Mouse (Mus musculus) hindbrain, embryonic 14.5 days (tissue): ENCODE results near the gene Rraga. TPM values are rescaled to one million over a fixed set of nuclear protein-coding genes. Genes with fewer than 3 reads are reported as not detected.

Experiments used
- ATAC-seq: fragments of 200-750 bp; cut with Nextera tagmentation; 2 replicates; pipeline ENCODE4 v1.8.0; 2017; ENCODE audit warnings: moderate number of reproducible peaks, mild to moderate bottlenecking, moderate TSS enrichment, moderate library complexity; ENCODE audit not compliant: low FRiP score
- DNase-seq: peaks from one replicate; pipeline ENCODE4 v3.0.0-alpha.2; 2015; ENCODE audit warnings: low spot score
- H3K27ac ChIP-seq: fragments of 300-500 bp; sonication (generic); 2 replicates; pipeline ENCODE4 v1.5.1; 2014; ENCODE audit warnings: mild to moderate bottlenecking, moderate library complexity
- H3K27me3 ChIP-seq: fragments of 300-500 bp; sonication (generic); 2 replicates; pipeline ENCODE4 v1.6.1; 2014; ENCODE audit warnings: mild to moderate bottlenecking, low read length, mixed read lengths; ENCODE audit not compliant: control insufficient read depth, insufficient read depth
- H3K36me3 ChIP-seq: fragments of 300-500 bp; sonication (generic); replicated peaks from 2 replicates; pipeline ENCODE4 v1.6.1; 2014; ENCODE audit not compliant: control insufficient read depth, insufficient read depth
- H3K4me1 ChIP-seq: fragments of 300-500 bp; sonication (generic); replicated peaks from 2 replicates; pipeline ENCODE4 v1.6.1; 2014; ENCODE audit warnings: antibody characterized with exemption, low read length, mixed read lengths; ENCODE audit not compliant: control insufficient read depth, insufficient read depth
- H3K4me2 ChIP-seq: fragments of 300-500 bp; sonication (generic); replicated peaks from 2 replicates; pipeline ENCODE4 v1.6.1; 2014; ENCODE audit warnings: mild to moderate bottlenecking, moderate library complexity
- H3K4me3 ChIP-seq: fragments of 300-500 bp; sonication (generic); replicated peaks from 2 replicates; pipeline ENCODE4 v1.5.1; 2014; ENCODE audit warnings: mild to moderate bottlenecking, low read length
- H3K9ac ChIP-seq: fragments of 300-500 bp; sonication (generic); 2 replicates; pipeline ENCODE4 v1.6.1; 2014
- H3K9me3 ChIP-seq: fragments of 300-500 bp; sonication (generic); 2 replicates; pipeline ENCODE4 v1.6.1; 2016; ENCODE audit warnings: low read length; ENCODE audit not compliant: control insufficient read depth
- WGBS: fragments of 180-500 bp; shearing (Covaris S2); extraction: QIAGEN DNeasy Blood & Tissue Kit; methylation state at CpG from one replicate; pipeline ENCODE4 v1.1.7; 2014; 5-methylcytosine and 5-hydroxymethylcytosine counted together
- polyA plus RNA-seq: library from polyadenylated mRNA; unstranded; fragments of >200 nt; fragmentation: Nextera tagmentation; extraction: Ambion mirVana; gene quantifications from 2 replicates; pipeline ENCODE4 v1.2.1, GENCODE M21; 2014

Gene Rraga
- polyA plus RNA-seq: 145 TPM in 2 replicates

DNA sequence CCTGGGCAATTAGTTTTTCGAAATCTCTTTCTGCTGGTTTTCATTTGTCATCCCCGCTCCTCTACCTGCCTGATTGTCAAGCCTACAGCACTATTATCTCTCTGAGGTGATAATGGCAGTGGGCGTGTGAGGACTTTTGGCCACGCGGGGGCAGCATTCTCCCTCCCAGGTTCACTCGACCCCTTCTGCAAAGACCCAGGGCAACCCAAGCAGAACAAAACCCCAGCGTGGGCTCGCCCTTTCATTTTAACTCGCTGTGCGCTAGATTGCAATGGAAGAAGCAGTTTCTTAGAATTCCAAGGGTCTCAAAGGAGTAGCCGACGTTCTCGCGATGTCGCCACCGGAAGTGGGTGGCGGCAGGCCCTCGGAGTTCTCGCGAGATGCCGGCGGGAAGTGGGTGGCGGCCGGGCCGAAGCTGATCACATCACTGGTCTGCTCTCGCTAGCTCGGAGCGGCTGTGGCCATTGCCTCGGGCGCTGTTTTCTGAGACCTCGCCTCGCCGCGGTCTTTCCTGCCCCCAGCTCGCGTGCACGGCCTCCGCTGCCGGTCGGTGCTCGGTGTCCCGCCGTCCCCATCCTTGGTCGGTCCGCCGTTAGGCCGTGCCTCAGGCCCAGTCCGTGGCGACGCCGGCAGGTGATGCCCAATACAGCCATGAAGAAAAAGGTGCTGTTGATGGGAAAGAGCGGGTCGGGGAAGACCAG, at the start of gene Rraga:
Gene Rraga (plus strand): TSS at position 386 of the 701 bp plus-strand sequence.
- Histone ChIP-seq H3K9me3 (no peaks in the 10 kb centered on the region), H3K4me1 (peaks cover 25% of the 10 kb centered on the region), H3K9ac (peak within 1 kb of the TSS; percentile 96), H3K27me3 (no peaks in the 10 kb centered on the region), H3K4me3 (peak within 1 kb of the TSS; percentile 74), H3K27ac (peak within 1 kb of the TSS; percentile 93), H3K4me2 (peak within 1 kb of the TSS; percentile 92), H3K36me3 (peaks cover 15% of the 10 kb centered on the region; the same call in 1 of the 2 replicates)
- DNase-seq: peak; percentile 96
- under 1% methylated on average over 53 of the region's 53 CpGs for WGBS
- peak; percentile 98 for ATAC-seq

DNA sequence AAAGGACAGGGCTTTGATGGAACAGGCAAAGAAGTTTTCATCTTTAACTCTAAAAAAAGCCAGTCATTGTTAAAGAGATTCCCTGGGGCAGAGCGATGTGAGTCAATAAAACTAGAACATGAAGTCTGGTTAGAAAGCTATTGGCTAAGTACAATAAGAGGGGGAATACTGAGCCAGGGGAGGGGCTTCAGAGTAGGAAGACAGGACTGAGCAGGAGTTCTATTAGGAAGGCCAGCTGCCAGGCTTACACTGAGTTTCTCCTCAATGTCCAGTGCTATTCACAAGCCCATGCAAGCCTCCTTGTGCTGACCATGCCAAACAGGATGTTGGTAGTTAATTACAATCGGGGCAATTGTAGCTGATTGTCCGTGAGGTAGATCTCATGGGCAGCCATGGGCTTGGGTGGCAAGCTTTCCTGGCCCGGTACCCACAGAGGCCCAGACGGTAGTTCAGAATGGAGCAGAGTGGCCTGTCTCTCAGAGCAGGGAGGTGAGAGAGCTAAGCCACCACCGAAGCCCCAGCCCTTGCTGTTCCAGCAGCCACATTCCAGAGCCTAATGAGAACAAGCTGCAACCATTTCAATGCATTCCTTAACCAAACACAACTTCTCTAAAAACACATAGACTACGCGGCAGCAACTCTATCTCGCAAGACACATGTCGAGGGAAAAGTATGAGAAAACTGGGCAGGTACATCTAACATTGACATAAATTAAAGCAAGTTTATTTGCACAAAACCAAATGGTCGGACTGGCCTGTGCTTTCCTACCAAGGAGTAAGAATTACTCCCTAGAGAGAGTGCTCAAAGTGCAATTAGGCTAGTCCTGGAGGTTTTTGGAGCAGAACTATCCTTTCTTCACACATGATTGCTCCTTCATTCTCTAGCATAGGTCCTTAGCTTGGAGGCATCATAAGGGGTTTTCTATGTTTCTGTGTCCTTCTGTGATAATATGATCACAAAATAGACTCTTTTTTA, 48.0 kb upstream of the Rraga start:
- 82% methylated on average over 11 of the region's 11 CpGs for WGBS

DNA sequence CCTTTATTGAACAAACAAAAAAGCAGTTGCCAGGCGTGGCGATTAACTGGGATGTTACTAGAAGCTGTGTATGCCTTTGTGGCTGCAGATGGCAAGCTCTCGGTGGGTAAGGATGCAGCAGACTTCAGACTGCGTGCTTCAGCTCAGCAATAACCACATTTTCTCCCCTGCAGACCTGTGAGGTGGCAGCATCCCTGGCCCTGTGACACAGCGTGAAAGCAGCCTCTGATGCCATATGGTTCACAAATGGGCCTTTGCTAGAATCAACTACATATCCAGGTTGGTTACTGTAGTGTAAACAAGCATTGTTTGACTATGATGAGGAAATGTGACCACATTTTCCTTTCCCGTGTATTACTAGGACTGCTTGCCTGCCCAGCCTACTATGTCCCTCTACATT, 46.3 kb upstream of the Rraga start:
- no peak overlapping the region for H3K4me2 ChIP-seq
- no peak overlapping the region for H3K27ac ChIP-seq
- H3K9me3 ChIP-seq: no peaks in the 10 kb centered on the region
- no peaks in the 10 kb centered on the region for H3K27me3 ChIP-seq
- H3K4me1 ChIP-seq: no peaks in the 10 kb centered on the region
- no peak overlapping the region for H3K4me3 ChIP-seq
- WGBS: 69% methylated on average over 6 of the region's 6 CpGs
- no peak for DNase-seq
- no peaks in the 10 kb centered on the region for H3K36me3 ChIP-seq
- no peak for ATAC-seq
- H3K9ac ChIP-seq: no peak overlapping the region

More for the DNA sequence above, 48.0 kb upstream of the Rraga start:
- ATAC-seq (no peak), DNase-seq (no peak)
- no peak overlapping the region for H3K4me3 ChIP-seq
- no peaks in the 10 kb centered on the region for H3K9me3 ChIP-seq
- H3K4me1 ChIP-seq: no peaks in the 10 kb centered on the region
- no peak overlapping the region for H3K27ac ChIP-seq
- H3K4me2 ChIP-seq: no peak overlapping the region
- H3K9ac ChIP-seq: no peak overlapping the region
- no peaks in the 10 kb centered on the region for H3K36me3 ChIP-seq
- no peaks in the 10 kb centered on the region for H3K27me3 ChIP-seq

DNA sequence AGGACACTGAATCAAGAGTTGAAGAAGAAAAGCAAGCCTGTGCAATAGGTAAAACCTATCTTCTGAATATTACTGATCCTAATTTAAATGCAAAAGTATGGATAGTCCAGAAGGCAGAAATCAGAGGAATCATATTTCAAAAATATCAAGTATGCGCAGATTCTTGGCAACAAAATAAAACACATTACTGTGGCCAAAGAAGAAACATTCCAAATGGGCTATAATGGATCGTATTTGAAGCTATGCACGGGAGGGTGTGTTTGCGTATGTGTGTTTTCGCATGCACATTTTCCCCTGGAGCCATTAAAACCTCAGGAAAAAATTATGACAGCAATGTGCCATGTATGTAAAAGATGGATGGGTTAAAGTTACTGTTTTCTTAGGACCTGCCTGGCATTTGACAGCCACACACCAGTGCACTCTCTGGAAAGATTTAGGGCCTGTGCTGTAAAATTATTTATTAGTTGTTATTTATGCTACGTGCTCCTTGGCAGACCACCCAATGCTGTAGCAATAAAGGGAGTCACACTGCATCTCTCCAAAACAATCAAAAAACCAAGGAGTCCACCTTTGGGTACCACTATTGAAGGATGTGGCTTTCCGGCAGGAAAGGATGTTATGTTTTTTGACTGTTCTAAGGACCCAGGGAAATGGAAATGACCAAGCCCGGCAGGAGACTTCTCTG, 41.9 kb upstream of the Rraga start:
- H3K9me3 ChIP-seq: no peaks in the 10 kb centered on the region
- H3K4me3 ChIP-seq: no peak overlapping the region
- ATAC-seq: no peak
- WGBS: 77% methylated on average over 8 of the region's 8 CpGs
- no peaks in the 10 kb centered on the region for H3K4me1 ChIP-seq
- H3K4me2 ChIP-seq: no peak overlapping the region
- H3K9ac ChIP-seq: no peak overlapping the region
- H3K27ac ChIP-seq: no peak overlapping the region
- no peak for DNase-seq
- H3K36me3 ChIP-seq: no peaks in the 10 kb centered on the region
- no peaks in the 10 kb centered on the region for H3K27me3 ChIP-seq

DNA sequence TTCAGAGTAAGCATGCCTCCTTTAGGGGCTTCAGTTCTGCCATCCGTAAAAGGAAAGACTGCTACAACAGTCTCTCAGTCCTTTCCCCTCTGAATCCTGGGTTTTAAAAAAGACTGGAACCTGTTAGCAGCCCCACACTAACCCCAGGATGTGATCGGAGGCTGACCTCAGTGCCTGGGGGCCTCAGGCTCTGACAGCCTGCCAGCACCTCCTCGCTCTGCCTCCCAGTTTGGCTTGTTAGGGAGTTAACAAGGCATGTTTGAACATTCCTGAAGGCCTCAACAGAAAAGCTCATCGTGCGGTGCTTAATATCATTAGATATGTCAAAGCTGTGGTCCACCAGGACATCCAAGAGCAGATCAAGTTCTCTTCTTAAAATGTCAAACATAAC, 41.4 kb upstream of the Rraga start:
- Histone ChIP-seq H3K9ac (no peak overlapping the region), H3K4me1 (no peaks in the 10 kb centered on the region), H3K4me2 (no peak overlapping the region), H3K4me3 (no peak overlapping the region), H3K36me3 (no peaks in the 10 kb centered on the region), H3K27me3 (no peaks in the 10 kb centered on the region), H3K27ac (no peak overlapping the region), H3K9me3 (no peaks in the 10 kb centered on the region)
- no peak for DNase-seq
- 68% methylated on average over 5 of the region's 5 CpGs for WGBS
- ATAC-seq: no peak

DNA sequence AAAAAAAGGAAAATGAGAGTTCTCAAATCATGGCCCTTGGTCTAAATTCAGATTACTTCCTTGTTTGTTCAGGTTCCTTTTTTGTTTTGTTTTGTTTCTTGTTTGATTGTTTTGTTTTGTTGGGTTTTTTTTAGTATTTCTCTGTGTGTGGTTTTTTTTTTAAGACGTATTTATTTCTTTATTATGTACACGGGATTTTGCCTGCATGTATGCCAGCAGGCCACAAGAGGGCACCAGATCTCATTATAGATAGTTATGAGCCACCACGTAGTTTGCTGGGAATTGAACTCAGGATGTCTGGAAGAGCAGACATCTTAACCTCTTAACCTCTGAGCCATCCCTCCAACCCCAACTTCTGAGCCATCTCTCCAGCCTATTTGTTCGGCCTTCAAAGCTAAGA, 37.5 kb upstream of the Rraga start:
- H3K4me2 ChIP-seq: no peak overlapping the region
- H3K4me3 ChIP-seq: no peak overlapping the region
- H3K27ac ChIP-seq: no peak overlapping the region
- H3K9me3 ChIP-seq: no peaks in the 10 kb centered on the region
- H3K27me3 ChIP-seq: no peaks in the 10 kb centered on the region
- 46% methylated on average over 4 of the region's 4 CpGs for WGBS
- H3K9ac ChIP-seq: no peak overlapping the region
- DNase-seq: peak; percentile 28
- no peaks in the 10 kb centered on the region for H3K36me3 ChIP-seq
- ATAC-seq: no peak
- H3K4me1 ChIP-seq: no peaks in the 10 kb centered on the region

DNA sequence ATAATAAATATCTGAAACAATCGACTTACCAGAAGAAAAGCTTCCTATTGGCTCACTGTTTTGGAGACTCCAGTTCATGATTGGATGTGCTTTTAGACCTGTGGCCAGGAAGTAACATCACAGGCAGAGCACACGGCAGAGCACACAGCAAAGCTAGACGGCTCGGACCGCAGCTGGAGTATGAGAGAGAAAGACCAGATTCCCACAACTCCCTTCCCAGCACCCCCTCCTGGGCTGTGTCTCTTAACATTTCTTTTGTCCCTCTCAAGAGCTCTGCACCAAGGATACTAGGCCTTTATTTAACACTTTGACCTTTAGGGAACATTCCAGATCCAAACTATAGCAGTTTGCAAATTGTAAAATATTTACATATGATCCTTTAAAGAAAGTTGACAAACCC, 36.5 kb upstream of the Rraga start:
- Histone ChIP-seq H3K9ac (no peak overlapping the region), H3K9me3 (no peaks in the 10 kb centered on the region), H3K4me1 (0 out of 2 replicates have a peak, but pooled peaks cover 5% of the 10 kb centered on the region), H3K4me3 (no peak overlapping the region), H3K4me2 (no peak overlapping the region), H3K27me3 (no peaks in the 10 kb centered on the region), H3K36me3 (no peaks in the 10 kb centered on the region), H3K27ac (no peak overlapping the region)
- 86% methylated on average over 5 of the region's 5 CpGs for WGBS
- DNase-seq (no peak), ATAC-seq (no peak)

DNA sequence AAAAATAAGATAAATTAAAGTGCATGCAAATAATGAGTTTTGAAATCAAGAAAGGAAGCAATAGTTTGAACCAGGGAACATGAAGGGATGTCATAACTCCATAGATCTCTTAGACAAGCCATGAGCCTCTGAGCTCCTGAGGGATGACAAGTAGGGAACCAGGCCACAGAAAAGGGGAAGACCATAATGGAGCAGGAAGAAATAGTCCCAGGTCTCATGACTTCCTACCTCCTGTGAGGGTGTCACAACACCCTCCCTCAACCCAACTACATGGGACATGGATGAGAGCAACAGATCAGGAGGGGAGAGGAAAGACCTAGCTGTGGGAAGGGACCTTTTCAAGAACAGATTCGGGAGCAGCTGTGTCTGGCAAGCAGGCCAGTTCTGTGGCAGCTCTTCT, 33.9 kb upstream of the Rraga start:
- no peak overlapping the region for H3K4me3 ChIP-seq
- H3K36me3 ChIP-seq: no peaks in the 10 kb centered on the region
- DNase-seq (no peak), ATAC-seq (no peak)
- H3K4me2 ChIP-seq: no peak overlapping the region
- no peaks in the 10 kb centered on the region for H3K27me3 ChIP-seq
- H3K27ac ChIP-seq: no peak overlapping the region
- 83% methylated on average over 1 of the region's 1 CpGs for WGBS
- no peaks in the 10 kb centered on the region for H3K9me3 ChIP-seq
- 0 out of 2 replicates have a peak, but pooled peaks cover 7% of the 10 kb centered on the region for H3K4me1 ChIP-seq
- no peak overlapping the region for H3K9ac ChIP-seq

DNA sequence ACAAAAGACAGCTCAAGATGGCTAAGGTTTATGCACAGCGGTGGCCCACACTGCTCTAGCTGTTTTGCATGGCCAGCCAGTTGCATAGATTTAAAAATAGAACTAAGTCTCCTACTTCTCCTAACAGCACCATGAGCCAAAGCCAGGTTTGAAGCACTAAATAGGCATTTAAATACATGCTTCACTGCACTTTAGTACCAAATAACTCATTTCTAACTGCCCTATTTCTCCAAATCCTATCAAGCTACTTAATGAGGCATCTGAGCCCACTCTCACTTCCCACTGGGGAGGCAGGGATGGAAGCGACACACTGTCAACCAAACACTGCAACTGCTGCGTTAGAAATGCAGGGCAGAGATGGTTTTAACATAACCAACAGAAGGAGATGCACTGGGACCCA, 31.5 kb upstream of the Rraga start:
- ATAC-seq (peak; percentile 51; the same call in 1 of the 2 replicates), DNase-seq (peak; percentile 46)
- Histone ChIP-seq H3K4me2 (no peak overlapping the region), H3K9me3 (no peaks in the 10 kb centered on the region), H3K36me3 (no peaks in the 10 kb centered on the region), H3K4me3 (no peak overlapping the region), H3K4me1 (0 out of 2 replicates have a peak, but pooled peaks cover 7% of the 10 kb centered on the region), H3K27me3 (no peaks in the 10 kb centered on the region), H3K9ac (no peak overlapping the region), H3K27ac (no peak overlapping the region)
- WGBS: 49% methylated on average over 3 of the region's 3 CpGs
